Mouse (Mus musculus) kidney, adult 18-20 months (tissue): ENCODE data around the gene Irak2.
"Not testable (repeated sequence)": the region's sequence is repeated elsewhere in the genome, so short reads cannot be mapped to it uniquely, and the experiment has no call there.

Experiments used
- DNase-seq: peaks from one replicate; pipeline ENCODE4 v3.0.0; 2021

Gene Irak2

DNA sequence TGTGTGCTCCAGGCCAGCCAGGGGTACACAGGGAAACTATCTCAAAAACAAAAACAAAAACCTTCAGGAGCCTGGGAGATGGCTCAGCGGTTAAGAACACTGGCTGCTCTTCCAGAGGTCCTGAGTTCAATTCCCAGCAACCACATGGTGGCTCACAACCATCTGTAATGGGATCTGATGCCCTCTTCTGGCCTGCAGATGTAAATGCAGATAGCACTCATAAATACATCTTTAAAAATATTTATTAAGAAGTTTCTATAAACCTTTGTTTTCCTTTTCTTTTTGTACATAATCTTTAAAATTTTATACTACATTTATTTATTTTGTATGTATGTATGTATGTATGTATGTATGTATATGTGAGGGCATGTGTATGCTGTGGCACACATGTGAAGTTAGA is 33.8 kb downstream of the Irak2 start:
- not testable (repeated sequence) for DNase-seq

DNA sequence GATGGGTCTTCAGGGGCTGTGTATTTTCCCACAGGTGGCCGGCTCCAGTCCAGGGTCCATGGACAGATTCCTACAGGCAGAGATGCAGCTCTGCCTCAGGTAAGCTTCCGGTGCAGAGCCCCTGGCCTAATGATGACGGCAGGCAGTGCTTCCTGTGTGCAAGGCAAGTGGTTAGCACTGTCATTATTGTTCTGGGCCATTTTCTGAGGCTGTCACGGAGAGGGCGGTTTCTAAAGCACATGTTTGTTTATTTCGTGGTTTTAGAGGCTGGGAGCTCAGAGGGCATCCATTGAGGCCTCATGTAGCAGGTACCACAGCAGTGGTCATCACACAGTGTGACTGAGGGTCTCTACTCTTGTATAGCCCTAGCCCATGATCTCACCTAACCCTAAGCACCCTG is 34.7 kb downstream of the Irak2 start:
- no peak for DNase-seq

DNA sequence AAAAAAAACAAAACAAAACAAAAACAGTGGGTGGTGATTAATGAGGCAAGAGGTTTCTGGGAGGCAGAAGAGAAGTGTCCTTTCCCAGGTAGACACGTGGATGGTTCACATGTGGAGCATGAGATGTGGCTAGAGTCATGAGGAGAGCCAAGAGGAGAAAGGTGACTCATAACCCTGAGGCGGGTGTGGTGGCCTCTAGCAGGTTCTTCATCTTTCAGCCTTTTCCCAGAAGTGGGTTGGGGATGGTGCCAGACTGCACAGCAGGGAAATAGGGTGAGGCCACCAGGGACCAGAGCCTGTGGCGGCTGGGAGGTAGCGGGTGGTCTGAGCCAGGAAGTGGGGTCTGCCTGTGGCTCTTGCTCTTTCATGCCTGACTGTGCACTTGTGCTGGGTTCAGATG is 37.0 kb downstream of the Irak2 start:
- no peak for DNase-seq

DNA sequence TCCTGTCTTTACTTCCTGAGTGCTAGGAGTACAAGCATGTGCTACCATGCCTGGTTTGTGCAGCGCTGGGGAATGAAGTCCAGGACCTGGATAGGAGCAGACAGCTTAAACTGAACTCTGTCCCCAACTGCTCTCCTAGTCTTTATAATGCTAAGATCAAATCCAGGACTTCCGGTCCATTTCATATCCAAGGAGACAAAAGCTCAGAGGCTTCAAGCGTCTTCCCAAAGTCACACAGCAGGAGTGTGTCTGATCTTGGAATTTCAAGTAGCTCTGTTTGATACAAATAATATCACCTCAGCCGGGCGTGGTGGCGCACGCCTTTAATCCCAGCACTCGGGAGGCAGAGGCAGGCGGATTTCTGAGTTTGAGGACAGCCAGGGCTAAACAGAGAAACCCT is 37.7 kb downstream of the Irak2 start:
- no peak for DNase-seq

DNA sequence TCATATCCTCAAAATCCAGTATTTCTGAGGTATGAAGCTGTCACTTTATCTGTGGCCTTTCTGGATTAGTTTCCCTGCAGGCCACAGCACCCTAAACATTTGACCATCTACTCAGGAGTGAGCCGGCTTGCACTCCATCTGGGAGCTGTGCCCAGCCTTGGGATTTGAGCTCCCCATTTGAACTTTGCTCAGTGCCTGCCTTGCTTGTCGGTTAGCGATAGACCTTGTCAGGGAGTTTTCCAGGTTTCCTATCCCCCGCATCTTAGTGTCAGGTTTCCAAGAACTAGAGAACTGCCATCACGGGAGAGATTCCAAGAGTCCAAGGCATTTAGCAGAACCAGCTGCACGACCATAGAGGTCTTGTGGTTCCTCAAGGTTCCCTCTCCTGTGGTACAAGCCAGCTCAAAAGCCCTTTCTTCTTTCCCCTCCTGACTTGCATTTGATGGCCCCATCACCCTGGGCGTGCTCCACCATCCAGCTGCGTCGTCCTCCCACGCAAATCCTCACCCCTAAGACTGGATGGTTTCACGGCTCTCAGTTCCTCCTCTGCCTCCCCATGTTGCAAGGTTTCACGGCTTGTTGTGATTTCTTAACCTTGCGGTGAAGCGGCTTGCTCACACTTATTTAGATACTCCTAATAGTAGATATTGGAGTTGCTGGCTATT is 38.9 kb downstream of the Irak2 start:
- peak; percentile 55 for DNase-seq

DNA sequence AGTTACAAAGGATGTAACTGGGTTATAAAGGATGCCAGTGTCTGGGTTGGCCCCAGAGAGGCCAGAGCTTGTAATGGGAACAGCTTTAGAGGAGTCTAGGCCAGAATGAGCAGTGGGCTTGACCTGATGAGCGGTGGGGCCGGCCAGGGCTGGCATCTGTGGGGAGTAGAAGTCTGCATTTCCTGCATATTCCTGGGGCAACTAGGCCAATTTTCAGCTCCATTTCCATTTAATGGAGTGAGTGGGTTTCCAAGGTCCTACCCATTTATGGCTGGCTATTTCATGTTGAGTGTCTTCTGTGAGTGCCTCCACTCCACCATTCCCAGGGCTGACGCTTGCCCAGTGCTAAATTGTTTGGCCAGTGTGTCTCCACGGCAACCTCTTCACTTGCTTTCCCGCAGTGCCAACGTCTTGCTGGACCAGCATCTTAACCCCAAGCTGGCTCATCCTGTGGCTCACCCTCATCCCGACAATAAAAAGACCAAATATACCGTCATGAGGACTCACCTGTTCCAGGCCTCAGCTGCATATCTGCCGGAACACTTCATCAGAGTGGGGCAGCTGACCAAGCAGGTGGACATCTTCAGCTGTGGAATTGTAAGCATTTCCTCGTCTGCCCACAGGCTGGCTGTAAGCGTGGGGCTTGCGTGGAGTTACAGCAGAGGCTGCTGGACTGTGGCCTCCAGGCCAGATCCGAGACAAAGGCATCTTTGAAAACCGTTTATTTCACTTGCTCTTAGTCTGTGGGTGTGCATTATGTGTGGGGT is 40.2 kb downstream of the Irak2 start:
- no peak for DNase-seq

DNA sequence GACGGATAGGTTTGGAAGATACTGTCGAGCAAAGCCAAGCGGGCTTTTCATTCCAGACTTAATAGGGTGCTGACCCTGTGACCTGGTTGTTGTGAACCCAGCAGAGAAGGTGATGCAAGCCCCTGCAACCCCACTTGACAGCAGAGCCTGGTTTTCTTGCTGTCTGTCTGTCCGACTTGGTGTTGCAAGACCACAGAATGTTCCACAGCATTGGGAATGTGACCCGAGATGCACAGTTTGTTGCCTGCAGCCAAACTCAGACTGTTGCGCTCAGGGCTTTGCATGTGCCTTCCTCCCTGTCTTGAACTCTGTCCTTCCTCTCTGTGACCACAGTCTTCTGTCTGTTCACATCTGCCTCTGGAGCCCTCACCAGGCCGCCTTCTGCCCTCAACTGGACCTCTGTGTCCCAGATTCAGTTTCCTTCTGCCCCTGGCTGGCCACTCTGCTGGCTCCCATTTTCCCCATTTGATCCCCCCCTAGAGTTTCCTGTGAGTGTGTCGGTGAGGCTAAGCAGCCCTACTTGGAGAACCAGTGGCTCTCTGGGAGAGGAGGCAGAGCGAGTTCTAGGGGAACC is 41.8 kb downstream of the Irak2 start:
- no peak for DNase-seq

DNA sequence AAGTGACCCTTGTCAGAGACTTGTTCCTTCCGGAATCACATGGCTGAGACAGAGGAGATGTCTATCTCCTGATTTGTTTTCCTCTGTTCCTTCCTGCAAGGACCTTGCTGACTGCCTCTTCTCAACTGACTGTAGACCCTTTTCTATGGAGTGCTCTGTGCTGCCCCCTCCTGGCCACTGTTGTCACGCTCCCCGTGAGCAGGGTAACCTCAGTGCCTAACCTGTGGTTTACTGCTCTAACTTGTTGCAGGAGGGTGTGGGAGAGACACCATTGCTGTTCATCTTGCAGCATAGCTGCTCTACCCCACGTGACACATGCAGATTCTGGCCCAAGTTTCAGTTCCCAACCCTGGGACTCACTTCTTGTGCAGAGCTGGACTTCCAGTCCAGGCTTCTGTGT is 43.0 kb downstream of the Irak2 start:
- DNase-seq: peak; percentile 91

DNA sequence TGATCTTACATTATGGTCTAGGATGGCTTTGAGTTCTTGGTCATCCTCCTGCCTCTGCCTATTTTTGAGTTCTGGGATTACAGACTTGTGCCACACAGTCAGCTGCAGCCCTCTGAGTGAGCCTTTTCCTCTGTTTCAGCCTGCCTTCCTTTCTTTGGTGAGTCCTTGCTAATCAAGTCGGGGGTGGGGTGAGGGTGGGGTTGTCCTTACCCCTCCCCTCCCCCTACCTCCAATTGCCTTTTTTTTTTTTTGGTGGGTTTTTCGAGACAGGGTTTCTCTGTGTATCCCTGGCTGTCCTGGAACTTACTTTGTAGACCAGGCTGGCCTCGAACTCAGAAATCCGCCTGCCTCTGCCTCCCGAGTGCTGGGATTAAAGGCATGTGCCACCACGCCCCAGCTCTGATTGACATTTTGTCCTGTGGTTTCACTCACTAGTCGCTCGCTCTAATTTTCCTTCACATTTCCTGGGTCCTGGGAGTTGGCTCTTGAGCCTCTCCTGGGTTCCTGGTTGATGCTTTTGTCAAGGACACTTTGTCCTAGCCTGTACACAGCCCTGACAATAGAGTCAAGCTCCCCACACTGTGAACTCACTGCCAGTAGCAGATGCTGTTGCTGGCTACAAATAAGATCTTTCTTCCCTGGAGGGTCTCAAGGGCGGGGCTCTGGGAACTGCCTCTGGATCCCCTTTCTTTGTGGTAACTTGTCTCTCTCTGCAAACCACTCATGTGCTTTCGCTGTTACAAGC is 45.0 kb downstream of the Irak2 start:
- no peak for DNase-seq

DNA sequence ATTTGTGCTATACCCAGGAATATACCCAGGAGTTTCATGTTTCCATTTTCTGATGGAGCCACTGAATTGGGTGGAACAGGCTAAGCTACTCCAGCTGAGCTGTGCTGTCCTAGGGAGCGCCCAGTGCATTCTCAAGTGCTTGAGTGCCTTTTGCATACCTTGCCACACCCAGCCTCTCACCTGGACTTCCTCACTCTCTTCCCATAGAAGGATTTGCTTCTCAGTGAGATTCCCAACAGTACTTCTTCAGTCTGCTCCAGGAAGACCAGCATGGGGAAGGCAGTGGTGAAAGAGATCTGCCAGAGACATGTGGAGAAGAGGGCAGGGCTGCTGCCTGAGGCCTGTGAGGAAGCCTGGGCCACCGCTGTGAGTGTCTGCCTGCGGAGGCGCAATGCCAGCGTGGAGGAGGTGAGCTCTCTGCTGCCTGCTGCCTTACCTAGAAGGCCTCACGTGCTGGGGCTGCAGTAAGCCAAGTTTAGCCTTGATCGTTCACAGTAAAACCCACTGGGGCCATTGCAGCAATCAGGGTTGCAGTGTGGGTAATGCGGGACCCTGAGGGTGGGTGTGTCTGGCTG is 48.4 kb downstream of the Irak2 start:
- DNase-seq: no peak

DNA sequence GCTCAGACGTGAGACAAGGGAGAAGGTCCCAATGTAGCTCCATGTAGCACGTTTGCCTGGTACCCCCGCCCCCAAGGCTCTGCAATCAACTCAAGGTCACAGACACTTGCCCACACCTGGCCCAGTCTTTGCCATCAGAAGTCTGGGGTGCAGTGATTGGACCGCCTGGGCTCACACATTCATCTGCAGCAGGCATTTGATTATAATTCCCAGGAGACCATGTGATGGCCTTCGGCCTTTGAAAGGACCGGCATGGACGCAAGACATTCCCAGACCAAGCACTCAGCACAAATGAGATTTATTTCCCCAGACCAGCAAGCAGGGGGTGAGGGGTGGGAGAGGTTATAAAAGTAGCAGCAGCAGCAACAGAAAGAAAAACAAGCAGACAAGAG is 51.7 kb downstream of the Irak2 start:
- DNase-seq: peak; percentile 81

DNA sequence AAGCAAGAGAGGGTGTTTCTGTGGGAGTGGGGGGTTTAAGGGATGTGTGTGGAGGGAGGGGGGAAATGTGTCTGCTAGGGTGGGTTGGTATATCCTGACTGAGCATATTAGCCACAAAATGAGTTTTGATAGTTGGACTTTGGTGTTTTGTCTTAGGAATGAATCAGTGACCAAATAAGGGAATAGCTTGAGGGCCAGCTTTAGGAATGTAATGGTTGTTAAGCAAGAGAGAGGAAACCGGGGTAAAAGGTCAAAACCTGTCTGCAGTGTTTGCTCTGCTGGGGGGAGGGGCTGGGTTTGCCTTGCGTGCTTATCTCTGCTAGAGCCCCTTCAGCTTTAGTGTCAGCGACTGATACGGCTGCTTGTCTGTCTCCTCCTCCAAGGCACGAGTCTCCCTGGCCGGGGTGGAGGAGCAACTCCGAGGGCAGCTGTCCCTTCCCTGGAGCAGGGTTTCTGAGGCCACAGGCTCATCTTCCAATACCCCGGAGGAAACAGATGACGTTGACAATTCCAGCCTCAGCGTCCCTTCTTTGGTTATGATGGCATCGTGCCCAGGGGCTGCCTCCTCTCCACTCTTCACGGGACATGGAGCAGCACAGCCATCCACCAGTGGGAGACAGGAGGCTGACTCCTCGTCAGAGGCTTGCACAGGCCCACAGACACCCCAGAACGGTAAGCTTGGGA is 52.3 kb downstream of the Irak2 start:
- DNase-seq: peak; percentile 83

DNA sequence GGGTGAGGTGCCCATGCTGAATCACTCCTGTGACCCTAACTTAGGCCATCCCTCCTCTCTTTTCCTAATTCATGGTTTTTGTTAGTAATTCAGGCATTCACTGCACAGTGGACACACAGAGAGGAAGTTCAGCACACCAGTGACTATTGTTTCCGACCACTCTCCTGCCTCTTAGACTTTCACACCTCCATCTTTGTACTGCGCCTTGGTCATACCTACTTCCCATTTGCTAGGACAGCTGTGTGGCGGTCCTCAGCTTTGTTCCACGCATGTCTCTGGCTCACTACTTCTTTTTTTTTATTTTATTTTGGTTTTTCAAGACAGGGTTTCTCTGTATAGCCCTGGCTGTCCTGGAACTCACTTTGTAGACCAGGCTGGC is 52.8 kb downstream of the Irak2 start:
- DNase-seq: no peak

DNA sequence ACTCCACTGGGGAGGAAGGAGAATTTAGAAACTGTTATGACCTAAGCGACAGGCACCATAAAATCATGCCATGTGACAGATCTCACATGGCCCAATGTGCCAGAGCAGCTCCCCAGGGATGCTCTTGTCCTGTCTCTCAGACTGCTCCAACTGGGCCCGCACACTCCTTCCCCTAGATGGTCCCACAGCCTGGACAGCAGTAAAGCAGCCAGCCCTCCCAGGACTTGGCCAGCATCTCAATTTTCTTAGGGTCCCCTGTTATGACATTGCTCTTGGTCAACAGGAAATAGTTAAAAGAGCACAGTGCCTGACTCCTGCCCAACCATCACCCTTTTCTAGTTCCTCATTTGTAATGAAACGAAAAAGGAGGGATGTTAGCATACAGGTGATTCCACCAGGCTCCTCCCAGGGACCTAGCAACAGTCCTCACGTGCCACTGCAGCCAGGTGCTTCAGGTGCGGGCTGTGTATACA is 54.4 kb downstream of the Irak2 start:
- DNase-seq: no peak

DNA sequence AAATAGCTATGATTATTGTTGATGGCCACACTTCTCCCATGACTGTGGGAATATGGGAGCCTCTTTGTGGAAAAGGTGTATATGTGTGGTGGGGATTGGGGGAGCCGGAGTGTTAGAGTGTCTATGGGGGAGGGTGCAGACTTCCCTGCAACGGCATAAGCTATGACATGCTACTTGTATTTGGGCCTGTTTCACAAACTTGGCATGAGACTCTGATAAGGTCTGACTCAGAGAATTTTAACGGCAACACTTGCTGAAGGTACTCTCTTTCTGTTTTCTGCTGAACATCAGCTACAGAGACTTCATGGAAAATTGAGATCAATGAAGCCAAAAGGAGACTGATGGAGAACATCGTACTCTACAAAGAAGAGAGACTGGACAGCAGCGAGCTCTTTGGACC is 55.1 kb downstream of the Irak2 start:
- DNase-seq: no peak

DNA sequence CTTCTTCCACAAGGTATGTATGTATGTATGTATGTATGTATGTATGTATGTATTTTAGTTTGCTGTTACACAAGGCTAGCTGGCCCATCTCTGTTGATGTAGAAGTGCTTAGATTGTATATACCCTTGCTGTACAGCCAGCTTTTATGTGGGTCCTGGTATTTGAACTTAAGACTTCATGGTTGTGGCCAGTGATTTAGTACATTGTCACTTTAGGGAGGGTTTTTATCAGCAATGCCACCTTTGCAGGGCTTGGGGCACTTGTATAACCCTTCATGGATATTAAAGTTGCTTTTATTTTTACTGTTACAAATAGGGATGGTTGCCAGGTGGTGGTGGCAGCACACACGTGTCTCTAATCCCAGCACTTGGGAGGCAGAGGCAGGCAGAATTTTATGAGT is 56.9 kb downstream of the Irak2 start:
- no peak for DNase-seq

DNA sequence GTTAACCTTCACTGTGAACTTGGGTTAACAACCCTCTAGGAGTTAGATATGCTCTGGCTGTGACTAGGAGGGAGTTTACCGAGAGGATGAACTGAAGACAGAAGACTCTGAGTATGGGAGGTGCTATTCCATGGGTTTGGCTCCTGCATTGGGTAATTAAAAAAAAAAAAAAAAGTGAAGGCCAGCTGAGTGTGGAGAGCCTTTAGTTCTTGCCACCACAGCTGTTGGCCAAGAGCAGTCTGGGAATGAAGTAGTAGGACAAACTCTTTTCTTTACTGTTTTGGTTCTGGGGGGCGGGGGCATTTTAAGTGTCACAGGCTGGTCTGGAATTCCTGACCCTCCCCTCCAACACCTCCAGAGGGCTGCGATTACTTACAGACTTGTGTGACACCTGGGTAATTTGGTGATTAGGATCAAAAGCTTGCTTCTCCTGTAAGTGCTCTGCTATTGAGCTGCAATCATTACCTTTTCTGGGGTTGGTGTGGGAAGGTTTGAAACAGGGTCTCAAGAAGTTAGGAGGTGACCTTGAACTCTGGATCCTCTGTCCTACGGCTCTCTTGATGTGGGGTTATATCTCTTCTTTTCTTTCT is 57.6 kb downstream of the Irak2 start:
- DNase-seq: no peak

DNA sequence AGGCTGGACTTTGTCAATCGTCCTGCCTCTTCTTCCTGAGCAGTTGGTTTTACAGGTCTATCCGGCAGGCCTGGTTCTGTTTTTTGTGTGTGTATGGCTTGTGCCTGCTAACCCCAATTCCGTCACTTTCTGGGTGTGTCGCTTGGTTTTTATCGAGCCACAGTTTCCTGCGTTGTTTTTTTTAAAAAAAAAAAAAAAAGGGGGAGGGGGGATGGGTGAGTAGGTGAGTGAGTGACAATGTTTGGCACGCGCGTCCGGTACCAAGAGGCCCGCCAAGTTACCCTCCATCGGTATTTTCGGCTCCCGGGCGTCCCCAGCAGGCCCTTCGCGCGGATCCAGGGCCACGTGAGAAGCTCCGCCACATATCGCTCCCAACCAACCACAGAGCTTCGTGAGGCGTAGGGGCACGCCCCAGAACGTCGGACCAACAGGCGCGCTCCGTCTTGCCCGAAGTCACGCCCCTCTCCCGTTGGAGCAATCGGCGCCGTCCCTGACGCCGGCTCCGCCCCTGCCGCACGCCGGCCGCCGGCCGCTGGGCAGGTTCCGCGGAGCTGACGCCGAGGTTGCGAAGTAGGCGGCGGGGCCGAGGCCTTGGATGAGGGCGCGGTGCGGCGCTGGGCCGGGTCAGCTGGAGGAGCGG is 58.4 kb downstream of the Irak2 start, which contains the start of gene Tatdn2:
TSS of gene Tatdn2 (plus strand) at position 469 of the 640 bp plus-strand sequence.
- DNase-seq: peak; percentile 94

DNA sequence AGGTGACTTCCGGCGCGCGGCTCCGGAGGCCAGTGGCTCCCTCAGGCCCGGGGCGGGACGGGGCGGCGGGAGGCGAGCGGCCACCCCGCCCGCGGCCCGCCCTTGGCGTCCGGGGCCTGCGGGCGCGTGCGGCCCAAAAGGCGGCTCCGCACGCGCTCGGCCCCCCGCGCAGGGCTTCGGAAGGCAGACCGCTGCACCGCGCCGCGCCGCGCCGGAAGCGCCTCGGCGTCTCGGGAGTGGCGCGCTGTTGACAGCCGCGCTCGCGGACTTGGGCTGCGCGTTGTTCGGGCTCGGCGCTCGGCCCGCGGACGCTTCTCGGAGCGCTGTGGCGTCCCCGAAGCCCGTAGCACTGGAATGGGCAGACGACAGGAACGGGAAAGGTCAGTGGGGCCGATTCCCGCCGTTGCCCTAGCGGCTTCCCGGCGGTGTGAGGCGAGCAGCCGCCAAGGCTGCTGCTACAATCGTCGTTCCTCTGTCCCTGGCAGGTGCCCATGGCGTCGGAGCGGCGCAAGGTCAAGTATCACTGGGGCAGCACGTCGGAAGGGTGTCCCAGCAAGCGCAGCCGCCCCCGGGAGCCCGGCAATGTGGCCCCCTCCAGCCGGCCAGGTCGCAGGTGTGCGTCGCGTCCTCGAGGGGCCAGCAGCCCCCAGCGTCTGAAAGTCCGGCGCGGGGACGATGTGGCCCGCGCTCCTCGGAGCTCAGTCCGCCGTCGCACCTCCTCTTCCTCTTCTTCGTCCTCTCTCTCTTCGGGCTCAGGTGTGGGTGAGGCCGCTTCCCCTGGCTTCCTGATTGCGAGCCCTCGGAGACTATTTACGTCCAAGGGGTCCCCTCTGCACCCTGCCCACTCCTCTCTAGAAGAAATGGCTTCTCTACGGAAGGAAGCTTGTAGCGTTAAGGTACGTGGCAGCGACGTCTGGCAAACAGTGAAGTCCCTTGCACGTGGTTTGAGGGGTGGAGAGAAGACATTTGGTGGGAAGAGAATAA is 59.2 kb downstream of the Irak2 start:
- DNase-seq: no peak

DNA sequence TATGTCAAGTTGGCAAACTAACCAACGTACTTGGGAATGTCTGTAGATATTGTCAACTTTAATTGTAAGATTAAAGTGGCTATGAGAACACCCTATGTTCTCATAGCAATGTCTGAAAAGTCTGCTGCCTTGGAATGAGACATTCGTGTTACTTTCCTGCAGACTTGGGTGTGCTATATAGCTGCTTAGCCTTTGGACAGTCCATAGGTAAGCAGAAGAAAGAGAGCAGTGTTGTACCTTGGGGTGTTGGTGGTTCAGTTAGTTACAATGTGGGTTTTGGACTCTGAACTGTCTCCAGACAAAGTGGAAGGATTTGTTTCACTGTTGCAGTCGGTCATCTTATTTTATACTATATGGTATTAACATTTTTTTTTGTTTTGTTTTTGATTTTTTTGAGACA is 74.5 kb downstream of the Irak2 start:
- DNase-seq: no peak
